Mouse (Mus musculus) left cerebral cortex, adult 9 months (tissue): ENCODE results near the gene Tdrd3.

ENCODE experiments used
- DNase-seq, 2 experiments: peaks; one replicate each; pipeline ENCODE4 v3.0.0; 2022; ENCODE audit warnings: low spot score in 2 of 2

Tdrd3 gene

DNA sequence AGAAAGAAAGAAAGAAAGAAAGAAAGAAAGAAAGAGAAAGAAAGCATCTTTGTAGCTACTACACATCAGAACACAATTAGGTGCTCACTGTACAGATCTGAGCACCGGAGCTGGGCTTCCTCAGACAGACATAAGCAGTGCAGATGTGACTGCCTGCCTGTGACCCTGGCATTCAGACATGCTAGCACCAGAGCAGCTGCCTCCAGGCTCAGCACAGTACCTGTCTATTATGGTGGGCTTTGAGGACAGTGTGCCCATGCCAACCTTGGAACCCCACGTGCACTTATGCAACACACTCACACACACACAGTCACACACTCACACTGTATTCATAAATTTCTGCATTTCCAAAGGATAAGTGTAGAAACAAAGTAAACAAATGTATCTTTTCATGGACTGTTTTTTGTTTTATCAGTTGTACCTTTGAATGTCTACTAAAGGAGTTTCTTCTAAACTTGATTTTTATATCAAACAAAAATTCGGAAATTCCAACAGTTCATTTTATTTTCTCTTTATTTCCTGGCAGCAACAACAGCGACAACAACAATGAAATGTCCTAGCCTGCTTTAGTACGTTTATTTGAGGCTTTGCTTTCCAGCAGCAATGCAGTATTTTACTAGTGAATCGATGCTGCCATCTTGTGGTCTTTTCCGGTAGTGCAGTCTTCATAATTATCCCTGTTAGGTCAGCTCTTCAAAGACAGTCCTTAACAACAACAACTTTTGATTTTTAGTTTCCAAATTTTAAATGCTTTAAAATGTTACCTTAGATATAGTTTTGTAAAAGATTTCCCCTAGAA is 35.4 kb downstream of the Tdrd3 start:
- DNase-seq = peak in 1 of 2 experiments; percentile 85

DNA sequence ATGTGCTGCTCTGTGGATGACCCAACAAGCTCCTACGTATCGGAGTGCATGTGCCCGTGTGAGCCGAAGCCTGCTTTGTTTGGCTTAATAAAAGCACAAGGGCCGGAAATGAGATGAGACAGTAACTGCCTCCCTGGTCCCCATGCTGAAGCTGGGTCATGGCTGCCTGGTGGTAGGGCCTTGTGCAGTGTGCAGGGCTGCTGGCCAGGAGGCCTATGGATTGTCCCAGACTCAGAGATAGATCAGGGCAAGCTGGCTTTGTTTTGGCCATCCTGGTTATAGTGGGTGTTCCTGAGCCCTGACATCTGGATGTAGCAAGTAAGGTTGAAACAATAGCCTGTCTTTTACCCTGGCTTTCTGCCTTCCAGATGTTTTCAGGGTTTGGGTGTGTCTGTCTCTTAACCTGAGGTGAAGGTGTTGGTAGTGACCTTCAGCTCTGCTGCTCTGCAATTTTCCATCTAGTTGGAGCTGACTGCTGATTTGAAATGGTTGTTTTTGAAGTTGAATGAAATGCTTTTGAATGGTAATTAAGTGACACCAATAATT is 39.3 kb downstream of the Tdrd3 start:
- no peak for DNase-seq

DNA sequence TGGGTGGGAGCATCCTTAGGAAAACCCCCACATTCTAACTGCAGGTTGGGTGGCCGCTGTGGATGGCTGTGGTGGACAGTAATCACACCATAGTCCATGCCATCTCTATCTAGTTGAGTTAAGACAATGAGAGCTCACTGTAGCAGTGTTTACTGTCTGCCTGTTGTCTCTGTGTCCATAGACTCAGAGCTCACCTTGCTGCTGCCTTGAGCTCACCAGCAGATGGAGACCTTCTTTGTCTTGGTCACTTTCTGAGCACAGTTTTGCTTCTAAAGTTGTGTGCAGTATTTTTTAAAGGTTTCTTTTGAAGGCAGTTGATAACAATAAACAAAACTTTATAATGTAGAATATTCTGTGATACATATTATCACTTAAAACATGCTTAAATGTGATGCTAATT is 43.3 kb downstream of the Tdrd3 start:
- no peak for DNase-seq

DNA sequence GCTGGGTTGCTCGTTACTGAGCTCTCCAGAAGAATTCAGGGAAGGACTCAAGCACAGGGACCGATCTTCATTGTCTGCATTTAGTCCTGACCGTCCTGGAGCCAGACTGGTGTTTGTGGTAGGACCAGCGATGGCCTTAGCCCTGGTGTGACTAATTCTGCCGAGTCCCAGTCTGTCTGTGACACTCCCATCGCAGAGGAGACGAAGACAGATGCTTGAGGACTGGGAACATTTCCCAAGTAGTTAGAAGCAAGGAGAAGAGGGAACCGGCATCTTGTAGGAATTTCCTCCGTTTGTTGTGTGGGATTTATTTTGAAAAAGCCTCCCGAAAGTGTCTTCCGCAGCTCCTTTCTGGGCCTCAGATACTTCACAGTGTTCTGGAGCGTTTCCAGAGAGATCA is 45.1 kb downstream of the Tdrd3 start:
- DNase-seq = no peak

DNA sequence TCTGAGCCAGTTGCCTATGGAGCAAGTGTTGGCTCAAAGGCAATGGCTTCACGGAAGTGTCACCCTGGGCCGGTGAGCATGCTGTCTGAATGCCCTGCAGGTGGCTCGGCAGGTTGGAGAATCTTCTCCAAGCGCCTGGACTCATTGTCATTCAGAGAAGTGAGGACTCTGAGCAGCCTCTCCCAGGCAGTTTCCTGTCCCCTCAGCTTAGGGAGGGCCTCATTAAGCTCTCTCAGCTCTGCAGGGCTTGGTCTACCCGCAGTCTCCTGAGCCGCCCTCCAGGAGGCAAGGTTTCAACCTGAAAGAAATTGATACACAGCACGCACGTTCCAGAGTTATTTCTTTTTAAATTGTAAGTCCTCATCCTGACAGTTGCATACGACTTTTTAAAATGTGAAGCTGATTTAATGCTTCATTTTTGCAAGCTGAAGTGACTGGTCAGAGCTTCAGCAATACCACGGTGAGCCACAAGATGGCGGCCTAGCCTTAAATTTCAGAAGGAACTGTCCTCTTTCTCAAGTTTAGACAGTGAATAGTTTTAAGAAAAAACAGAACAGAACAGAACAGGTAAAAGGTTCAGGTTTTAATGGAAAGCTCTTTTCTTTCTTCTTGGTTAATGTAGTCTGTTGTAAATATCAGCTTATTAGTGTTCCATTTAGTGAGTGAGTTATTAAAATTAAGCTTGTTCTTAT is 47.7 kb downstream of the Tdrd3 start:
- DNase-seq = peak in 1 of 2 experiments; percentile 84

DNA sequence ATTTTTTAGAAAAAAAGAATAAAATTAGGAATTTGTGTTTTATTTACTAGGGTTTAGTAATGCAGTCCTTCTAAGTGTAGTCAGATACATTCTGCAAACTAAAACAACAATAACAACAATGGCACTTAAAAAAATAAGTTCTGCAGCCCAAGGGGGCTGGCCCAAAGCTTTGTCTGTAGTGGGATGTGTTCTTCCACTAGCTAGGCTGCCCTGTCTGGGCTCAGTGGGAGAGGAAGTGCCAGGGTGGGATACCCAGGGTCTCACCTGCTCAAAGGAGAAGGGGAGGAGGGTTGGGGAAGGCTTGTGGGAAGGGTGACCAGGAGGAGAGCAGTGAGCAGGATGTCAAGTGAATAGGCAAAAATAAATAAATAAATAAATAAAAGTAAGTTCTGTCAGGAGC is 48.2 kb downstream of the Tdrd3 start:
- DNase-seq = no peak

DNA sequence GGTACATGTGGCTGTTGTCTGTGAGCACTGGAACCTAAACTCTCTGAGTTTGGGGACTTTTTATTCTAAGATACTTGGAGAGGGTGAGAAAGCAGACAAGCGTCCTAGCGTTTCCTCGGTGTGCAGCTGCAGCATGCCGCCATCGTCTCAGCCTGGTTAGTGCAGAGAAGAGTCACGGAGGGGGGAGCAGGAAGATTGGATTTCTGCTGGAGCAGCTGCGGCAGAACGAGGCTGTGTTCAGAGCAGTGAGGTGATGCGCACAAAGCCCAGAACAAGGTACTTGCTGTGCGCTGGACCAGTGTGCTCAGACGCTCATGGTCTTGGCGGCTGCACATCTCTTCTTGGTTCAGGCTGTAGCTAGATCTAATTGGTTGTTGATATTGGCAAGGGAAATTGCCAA is 51.1 kb downstream of the Tdrd3 start:
- DNase-seq = no peak

DNA sequence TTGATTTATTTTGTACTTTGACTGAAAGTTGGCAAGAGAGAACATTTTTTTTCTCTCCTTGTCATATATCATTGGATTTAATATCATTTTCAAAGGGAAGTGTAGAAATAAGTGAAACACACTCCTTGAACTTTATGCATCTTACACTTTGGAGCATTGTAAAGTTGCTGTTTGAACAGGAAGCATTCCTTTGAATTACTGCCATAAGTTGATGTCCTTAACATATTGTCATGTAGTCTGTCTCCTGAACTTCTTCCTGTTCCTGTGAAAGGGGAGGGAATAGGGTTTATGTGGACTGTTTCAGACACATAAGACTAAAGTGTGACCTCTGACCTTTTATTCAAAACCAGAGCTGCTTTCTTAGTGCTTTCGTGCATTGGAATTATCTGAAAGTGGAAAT is 55.1 kb downstream of the Tdrd3 start:
- DNase-seq = no peak

DNA sequence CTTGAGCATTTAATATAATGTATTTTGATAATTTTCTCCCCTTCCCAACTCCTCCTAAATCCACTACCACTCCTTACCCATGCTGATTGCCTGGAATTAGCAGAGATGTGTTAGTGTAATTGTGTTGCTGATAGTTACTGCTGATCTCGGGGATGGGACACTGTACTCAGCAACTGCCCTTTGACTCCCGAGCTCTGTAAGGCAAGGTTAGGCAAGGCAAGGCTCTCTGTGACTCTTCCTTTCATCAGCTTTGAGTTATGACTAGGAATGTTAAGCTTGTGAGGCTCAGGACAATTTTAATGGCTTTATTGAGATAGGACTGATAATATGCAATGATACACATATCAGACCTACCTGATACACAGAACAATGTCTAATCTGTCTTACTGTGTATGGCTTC is 56.3 kb downstream of the Tdrd3 start:
- DNase-seq = no peak

DNA sequence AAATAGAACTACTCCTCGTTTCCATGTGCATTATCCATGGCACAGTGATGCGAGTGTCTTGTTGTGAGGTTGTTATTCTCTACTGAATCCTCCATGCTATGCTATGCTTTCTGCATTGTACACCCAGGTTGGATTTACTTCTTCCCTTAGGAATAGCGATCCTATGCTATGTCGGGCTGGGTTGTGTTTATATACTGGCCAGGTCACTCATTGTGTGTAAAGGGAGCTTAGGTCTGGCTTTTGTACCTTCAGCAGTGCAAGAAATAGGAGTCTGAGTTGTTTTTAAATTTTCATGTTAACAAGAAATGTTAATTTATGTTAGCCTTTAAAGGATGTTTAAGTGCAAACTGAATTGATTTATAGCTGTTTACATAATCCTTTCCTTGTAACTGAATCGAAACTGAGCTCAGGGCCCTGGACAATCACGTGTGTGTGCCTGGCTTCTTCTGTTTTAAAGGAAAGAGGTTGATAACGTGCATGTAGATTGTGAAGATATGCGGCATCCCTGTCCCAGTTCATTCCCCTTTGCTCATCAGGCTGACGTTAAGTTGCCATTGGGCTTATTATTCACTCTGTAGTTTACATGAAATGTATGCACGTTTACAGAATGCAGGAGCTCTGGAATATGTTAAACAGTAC is 59.4 kb downstream of the Tdrd3 start:
- DNase-seq = no peak

DNA sequence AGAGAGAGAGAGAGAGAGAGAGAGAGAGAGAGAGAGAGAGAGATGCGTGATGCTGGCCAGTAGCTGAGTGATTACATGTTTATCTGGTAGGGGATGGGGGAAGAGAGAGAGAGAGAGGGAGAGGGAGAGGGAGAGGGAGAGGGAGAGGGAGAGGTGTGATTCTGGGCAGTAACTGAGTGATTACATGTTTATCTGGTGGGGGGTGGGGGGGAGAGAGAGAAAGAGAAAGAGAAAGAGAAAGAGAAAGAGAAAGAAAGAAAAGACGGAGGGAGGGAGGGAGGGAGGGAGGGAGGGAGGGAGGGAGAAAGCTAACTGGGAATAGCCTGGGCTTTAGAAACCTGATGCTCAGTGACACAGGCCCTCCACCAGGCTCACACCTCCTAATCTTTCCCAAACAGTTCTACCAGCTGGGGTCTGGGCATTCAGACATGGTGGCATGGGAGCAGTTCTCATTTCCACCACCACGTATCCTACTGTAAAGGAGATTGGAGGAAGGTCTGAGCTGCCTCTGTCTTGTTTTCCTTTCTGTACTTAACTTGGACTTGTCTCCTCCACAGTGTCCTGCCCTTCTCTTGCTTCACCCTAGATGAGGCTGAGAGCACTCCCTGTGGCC is 62.0 kb downstream of the Tdrd3 start:
- DNase-seq = no peak

DNA sequence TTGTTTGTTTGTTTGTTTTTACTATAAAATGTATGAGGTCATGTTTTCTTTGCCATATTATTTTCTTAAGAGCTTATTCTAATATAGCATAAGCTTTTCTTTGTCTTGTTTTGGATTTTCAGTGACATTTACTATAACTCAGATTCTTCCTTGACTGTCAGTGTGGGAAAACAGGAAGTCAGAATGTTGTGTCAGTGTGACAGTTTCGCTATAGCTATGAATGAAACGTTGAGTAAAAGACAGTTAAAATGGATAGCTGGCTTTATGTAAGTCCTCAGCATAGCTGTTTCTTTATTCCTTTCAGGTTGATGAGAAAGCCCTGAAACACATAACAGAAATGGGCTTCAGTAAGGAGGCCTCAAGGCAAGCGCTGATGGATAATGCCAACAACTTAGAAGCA is 69.4 kb downstream of the Tdrd3 start:
- no peak for DNase-seq

DNA sequence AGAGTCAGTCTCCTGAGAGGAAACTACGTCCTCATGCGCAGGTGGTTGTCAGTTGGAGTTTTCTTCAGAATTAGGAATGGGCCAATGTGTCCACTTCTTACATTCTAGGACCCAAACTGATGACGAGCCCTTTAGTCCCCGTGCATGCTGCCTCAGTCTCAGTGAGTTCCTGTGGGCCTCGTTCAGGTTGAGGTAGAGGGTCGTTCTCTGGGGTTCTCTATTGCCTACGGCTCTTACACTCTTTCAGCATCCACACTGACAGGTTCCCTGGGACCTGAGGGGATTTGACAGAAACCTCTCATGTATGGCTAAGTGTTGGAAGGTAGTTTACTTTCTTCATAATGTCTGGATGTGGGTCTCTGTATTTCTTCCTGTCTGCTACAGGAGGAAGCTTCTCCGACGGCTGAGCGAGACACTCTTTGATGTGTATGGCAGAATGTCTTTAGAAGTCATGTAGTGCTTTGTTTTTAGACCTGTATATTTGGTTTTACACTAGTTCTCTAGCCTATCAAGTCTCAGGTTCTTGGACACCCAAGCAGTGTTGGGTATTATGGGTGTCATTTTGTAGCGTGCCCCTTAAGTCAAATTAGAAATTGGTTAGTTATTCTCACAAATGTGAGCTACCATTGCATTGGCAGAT is 81.6 kb downstream of the Tdrd3 start:
- no peak for DNase-seq

DNA sequence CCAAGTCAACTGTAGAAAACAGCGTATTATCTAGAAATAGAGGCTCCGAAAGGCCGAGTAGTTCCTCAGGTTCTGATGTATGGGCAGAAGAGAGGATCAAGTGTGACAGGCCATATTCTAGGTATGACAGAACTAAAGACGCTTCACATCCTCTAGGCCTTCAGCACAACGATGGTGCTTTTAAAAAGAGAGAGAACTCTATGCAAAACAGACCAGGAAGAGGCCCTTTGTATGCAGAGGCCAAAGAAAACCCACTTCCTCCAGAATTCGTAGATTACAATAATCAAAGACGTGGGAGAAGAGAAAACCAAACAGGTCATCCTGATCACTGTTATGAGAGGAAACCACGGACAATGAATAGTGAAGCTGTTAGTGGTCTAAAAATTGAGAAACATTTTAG is 89.5 kb downstream of the Tdrd3 start:
- no peak for DNase-seq

DNA sequence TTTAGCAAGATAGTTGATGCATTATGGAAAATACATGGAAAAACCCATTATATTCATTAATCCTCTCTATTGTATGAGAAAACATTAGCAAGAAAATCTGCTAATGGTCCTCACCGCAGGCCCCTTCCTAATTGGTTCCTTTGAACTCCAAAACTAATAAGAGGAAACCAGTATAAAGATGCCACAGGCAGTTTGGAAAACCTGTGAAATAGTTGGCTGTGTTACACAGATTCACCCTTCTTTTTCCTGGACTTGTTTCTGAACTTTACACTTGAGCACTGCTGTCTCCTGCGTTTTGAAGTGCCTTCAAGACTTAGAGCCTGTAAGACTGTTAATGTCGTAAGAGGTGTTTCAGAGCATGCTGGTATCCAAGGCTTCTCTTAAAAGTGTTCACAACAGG is 98.8 kb downstream of the Tdrd3 start:
- DNase-seq = no peak

DNA sequence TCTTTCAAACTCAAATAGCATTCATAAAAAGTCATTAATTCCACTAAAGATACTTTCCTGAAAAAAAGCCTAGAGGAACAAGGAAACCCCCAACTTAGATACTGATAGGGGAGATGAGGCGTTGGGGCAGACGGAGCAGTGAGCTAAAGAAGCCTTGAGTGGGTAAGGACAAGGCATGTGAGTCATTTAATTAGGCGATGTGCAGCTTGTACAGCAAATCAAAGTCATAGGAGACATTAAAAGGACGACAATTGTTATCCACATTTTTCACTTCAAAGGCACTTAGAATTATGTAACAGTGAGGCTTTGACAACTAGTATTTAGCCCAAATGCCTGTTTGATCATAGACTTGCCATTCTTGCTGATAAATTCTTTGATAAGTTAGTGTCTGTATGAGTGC is 100.9 kb downstream of the Tdrd3 start:
- DNase-seq = peak in 1 of 2 experiments; percentile 6

DNA sequence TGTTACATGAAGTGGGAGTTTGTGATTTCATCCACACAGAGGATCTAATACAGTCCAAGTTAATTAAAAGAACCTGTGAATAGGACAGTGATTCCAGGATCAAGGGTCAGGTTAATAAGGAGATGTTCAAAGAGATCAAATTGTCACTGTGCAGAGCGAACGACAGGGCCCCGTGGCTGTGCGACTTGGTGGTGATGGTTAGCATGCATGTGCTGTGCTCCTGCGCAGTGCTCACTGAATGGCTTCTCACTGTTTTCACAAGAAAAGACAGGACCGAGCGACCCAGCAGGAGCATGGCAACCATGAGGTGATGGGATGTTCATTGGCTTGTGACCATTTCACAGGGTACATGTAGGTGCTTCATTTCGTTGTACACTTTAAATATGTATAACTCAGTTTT is 115.4 kb downstream of the Tdrd3 start:
- DNase-seq = no peak

DNA sequence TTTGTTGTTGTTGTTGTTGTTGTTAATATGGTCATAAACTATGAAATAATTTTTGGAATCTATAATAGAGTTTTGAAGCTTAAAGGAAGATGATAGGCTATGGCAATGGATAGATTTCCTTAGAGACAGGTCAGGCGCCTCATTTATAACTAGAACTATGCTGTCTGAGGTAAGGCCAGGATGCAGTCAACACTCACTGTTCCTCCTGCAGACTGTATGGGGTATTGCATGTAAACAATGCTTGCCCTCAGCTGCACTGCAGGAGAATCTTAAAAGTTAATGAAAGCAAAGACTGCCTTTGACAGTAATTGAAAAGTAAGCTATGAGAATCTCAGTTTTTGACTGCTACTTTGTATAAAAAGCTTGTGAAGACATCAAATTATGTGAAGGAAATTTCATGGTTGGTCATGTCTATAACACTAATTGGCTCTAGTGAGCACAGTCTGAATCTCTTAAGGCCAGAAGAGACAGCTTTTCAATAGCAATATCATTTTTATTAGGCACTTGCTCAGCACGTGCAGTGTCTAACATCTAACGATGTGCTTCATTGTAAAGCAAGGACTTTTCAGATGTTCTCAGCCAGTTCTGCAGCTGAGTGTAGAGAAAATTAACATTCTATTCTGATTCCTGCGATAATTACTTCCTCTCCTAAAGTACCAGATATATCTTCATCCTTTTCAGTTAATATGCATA is 120.8 kb downstream of the Tdrd3 start:
- no peak for DNase-seq

DNA sequence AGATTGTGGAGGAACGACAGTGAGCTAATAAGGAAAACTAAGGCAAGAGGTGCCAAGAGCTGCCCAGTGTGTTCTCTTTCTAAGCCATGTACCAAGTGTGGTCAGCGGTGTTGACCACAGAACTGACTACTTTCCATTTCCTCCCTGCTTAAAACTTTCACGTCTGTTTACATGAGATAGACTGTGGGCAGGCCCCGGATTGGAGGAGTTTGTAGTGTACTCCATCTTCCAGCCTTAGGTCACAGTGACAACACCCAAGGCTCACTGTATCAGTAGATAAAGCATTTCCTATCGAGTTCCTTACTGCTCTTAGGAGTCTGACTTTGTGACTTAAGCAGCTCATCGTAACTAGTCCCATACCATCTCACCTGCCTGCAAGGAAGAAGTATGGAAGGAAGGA is 133.5 kb downstream of the Tdrd3 start:
- DNase-seq = no peak

DNA sequence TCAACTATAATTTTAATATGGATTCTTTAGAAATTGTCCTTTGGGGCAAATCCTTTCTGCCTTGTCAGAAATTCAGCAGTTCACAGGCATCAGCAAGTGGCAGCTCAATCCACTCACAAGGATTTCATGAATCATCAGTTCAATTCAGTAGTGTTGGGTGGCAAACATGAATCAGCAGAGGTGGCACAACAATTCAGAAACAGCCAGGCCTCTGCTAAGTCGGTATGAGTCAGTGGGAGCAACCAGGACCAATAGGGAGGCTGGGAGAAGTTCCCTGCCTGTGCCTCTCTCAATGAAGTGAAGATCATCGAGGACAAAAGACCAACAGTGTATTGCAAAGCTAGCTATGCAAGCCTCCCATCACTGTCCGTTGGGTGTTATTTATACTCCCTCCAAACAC is 135.8 kb downstream of the Tdrd3 start:
- DNase-seq = no peak

DNA sequence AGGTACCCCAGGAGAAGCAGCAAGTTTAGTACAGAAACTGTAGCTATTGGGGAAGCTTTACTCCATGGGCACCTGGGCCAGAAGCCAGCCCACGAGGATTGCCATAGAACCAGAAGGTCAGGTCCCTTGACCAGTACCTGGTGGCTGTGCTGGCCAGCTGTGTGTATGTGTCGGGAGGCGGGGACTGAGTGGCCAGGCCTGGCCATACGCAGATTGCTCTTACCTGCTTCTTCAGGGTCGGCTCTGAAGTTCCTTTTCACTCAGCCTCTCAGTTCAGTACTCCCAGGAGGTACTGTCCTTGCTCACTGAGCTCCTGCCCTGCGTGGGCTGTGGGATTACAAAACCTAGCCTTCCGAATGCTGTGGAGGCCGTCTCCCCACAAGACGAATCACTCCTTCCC is 147.4 kb downstream of the Tdrd3 start:
- no peak for DNase-seq
